Mouse (Mus musculus): Measurements from ENCODE around the gene Tmcc2.

GRCm38 (mm10) chr1:132420206-132420605 lies 29.1 kb upstream of the Tmcc2 start:
- TF ChIP-seq CTCF (conservative IDR thresholded peaks at IDR 0.05; ENCODE audit: insufficient read depth, insufficient read length, low read depth, low read length): no peak
- TF ChIP-seq POLR2A (IDR thresholded peaks at IDR 0.05; ENCODE audit: low read depth, low read length): no peak

Data from kidney, adult 2 months (tissue).